Mouse (Mus musculus) 3134 (cell line): ENCODE results near the gene Cnfn.
"Not testable (repeated sequence)": the region's sequence is repeated elsewhere in the genome, so short reads cannot be mapped to it uniquely, and the experiment has no call there.

Experiments
- DNase-seq: peaks from one replicate; pipeline ENCODE4 v3.0.0-alpha.2; 2011; ENCODE audit warnings: low spot score; ENCODE audit not compliant: insufficient read length; ENCODE audit errors: extremely low read depth

Cnfn gene

GRCm38 (mm10) chr7:25369058-25369749, at the start of gene Cnfn:
Gene Cnfn (minus strand): TSS chr7:25369724.
- no peak for DNase-seq

GRCm38 (mm10) chr7:25417597-25417996, 48.1 kb upstream of the Cnfn start:
- DNase-seq = no peak

GRCm38 (mm10) chr7:25412833-25413441, 43.4 kb upstream of the Cnfn start, which contains the start of gene Cxcl17:
Gene Cxcl17 (minus strand): TSS chr7:25412886.
- DNase-seq = no peak

GRCm38 (mm10) chr7:25411861-25412260, 42.3 kb upstream of the Cnfn start:
- no peak for DNase-seq

- no peak for DNase-seq
These were observed 41.6 kb upstream of the Cnfn start for GRCm38 (mm10) chr7:25410969-25411615.

- DNase-seq = no peak
These were observed 39.7 kb upstream of the Cnfn start for GRCm38 (mm10) chr7:25409114-25409760.

- DNase-seq = no peak
These were observed 36.9 kb upstream of the Cnfn start for GRCm38 (mm10) chr7:25406468-25406867.

GRCm38 (mm10) chr7:25402671-25403101, 33.2 kb upstream of the Cnfn start:
- DNase-seq = no peak

GRCm38 (mm10) chr7:25401986-25402385, 32.5 kb upstream of the Cnfn start:
- no peak for DNase-seq

- DNase-seq = no peak
These were observed 32.0 kb upstream of the Cnfn start for GRCm38 (mm10) chr7:25401551-25401950.

- not testable (repeated sequence) for DNase-seq
These were observed 29.5 kb upstream of the Cnfn start for GRCm38 (mm10) chr7:25399028-25399427.

- no peak for DNase-seq
These were observed 29.1 kb upstream of the Cnfn start, which contains the start of gene Lipe for GRCm38 (mm10) chr7:25398610-25399009. Gene Lipe (minus strand): TSS chr7:25398710.

GRCm38 (mm10) chr7:25396621-25397020, 27.1 kb upstream of the Cnfn start:
- DNase-seq = no peak

GRCm38 (mm10) chr7:25395558-25396521, 26.3 kb upstream of the Cnfn start:
- DNase-seq = peak; percentile 87

GRCm38 (mm10) chr7:25395186-25395557, 25.6 kb upstream of the Cnfn start:
- DNase-seq = no peak

- DNase-seq = no peak
These were observed 25.2 kb upstream of the Cnfn start for GRCm38 (mm10) chr7:25394754-25395153.

GRCm38 (mm10) chr7:25393451-25394210, 24.1 kb upstream of the Cnfn start:
- no peak for DNase-seq

GRCm38 (mm10) chr7:25392851-25393250, 23.3 kb upstream of the Cnfn start:
- DNase-seq = no peak

GRCm38 (mm10) chr7:25391856-25392453, 22.4 kb upstream of the Cnfn start:
- no peak for DNase-seq
